Mouse (Mus musculus): ENCODE measurements around the gene Kat14.
"Not testable (repeated sequence)": the region's sequence is repeated elsewhere in the genome, so short reads cannot be mapped to it uniquely, and the experiment has no call there.

Kat14 gene

GRCm38 (mm10) chr2:144368400-144369019 is at the start of gene Kat14, which contains the start of gene Pet117:
TSS of gene Kat14 (plus strand) at chr2:144368983.
TSS of gene Pet117 (plus strand) at chr2:144368996.
- peak; percentile 96 to 97 for DNase-seq

GRCm38 (mm10) chr2:144324218-144324617 is 44.6 kb upstream of the Kat14 start:
- DNase-seq: no peak

- DNase-seq: no peak
Measured at GRCm38 (mm10) chr2:144329451-144329850, 39.3 kb upstream of the Kat14 start.

GRCm38 (mm10) chr2:144329937-144330336 is 38.8 kb upstream of the Kat14 start:
- no peak for DNase-seq

- DNase-seq: peak in 1 of 2 experiments; percentile 30
Measured at GRCm38 (mm10) chr2:144330352-144330959, 38.3 kb upstream of the Kat14 start.

- peak; percentile 26 to 30 for DNase-seq
Measured at GRCm38 (mm10) chr2:144330960-144331371, 37.8 kb upstream of the Kat14 start.

- peak; percentile 14 to 19 for DNase-seq
Measured at GRCm38 (mm10) chr2:144331401-144332302, 37.1 kb upstream of the Kat14 start, which contains the start of gene Ovol2. TSS of gene Ovol2 (minus strand) at chr2:144332146.

GRCm38 (mm10) chr2:144332486-144332885 is 36.3 kb upstream of the Kat14 start:
- no peak for DNase-seq

- DNase-seq: peak in 1 of 2 experiments; percentile 16
Measured at GRCm38 (mm10) chr2:144333138-144333842, 35.5 kb upstream of the Kat14 start.

- DNase-seq: no peak
Measured at GRCm38 (mm10) chr2:144337230-144337629, 31.6 kb upstream of the Kat14 start.

GRCm38 (mm10) chr2:144337701-144338100 is 31.1 kb upstream of the Kat14 start:
- no peak for DNase-seq

GRCm38 (mm10) chr2:144338149-144338548 is 30.6 kb upstream of the Kat14 start:
- DNase-seq: not testable (repeated sequence)

- no peak for DNase-seq
Measured at GRCm38 (mm10) chr2:144343158-144343557, 25.6 kb upstream of the Kat14 start.

GRCm38 (mm10) chr2:144348525-144348924 is 20.3 kb upstream of the Kat14 start:
- DNase-seq: no peak

GRCm38 (mm10) chr2:144352843-144353242 is 15.9 kb upstream of the Kat14 start:
- no peak for DNase-seq

- no peak for DNase-seq
Measured at GRCm38 (mm10) chr2:144369020-144369421, 238 bp downstream of the Kat14 start.

- no peak for DNase-seq
Measured at GRCm38 (mm10) chr2:144369511-144369910, 728 bp downstream of the Kat14 start.

- DNase-seq: no peak
Measured at GRCm38 (mm10) chr2:144371566-144371965, 2.8 kb downstream of the Kat14 start.

- no peak for DNase-seq
Measured at GRCm38 (mm10) chr2:144373063-144373462, 4.3 kb downstream of the Kat14 start.

GRCm38 (mm10) chr2:144375063-144375703 is 6.4 kb downstream of the Kat14 start:
- DNase-seq: no peak

- DNase-seq: peak; percentile 64 to 78
Measured at GRCm38 (mm10) chr2:144381293-144381692, 12.5 kb downstream of the Kat14 start.

- peak; percentile 19 to 66 for DNase-seq
Measured at GRCm38 (mm10) chr2:144381741-144382140, 13.0 kb downstream of the Kat14 start.

Data from cerebellum, postnatal 25 days (tissue).